Mouse (Mus musculus): ENCODE measurements around the gene Eif2b2. TPM values are rescaled to one million over a fixed set of nuclear protein-coding genes. Genes with fewer than 3 reads are reported as not detected.

The Eif2b2 gene
- polyA plus RNA-seq (2012; rRNA removed): 73.8 and 82.6 TPM in 2 replicates

GRCm38 (mm10) chr12:85219236-85219904, at the start of gene Eif2b2:
TSS of gene Eif2b2 (plus strand) at chr12:85219481.
- DNase-seq (ENCODE audit: low spot score): peak; percentile 89

GRCm38 (mm10) chr12:85169877-85170276, 49.4 kb upstream of the Eif2b2 start:
- DNase-seq (ENCODE audit: low spot score): no peak

- no peak for DNase-seq (ENCODE audit: low spot score)
Observed at GRCm38 (mm10) chr12:85170284-85170947, 48.9 kb upstream of the Eif2b2 start.

- no peak for DNase-seq (ENCODE audit: low spot score)
Observed at GRCm38 (mm10) chr12:85170948-85171307, 48.4 kb upstream of the Eif2b2 start.

GRCm38 (mm10) chr12:85174016-85174415, 45.3 kb upstream of the Eif2b2 start:
- DNase-seq (ENCODE audit: low spot score): no peak

- no peak for DNase-seq (ENCODE audit: low spot score)
Observed at GRCm38 (mm10) chr12:85175087-85175675, 44.1 kb upstream of the Eif2b2 start.

GRCm38 (mm10) chr12:85175926-85176845, 43.1 kb upstream of the Eif2b2 start:
- no peak for DNase-seq (ENCODE audit: low spot score)

GRCm38 (mm10) chr12:85176846-85177523, 42.3 kb upstream of the Eif2b2 start:
- DNase-seq (ENCODE audit: low spot score): no peak

- no peak for DNase-seq (ENCODE audit: low spot score)
Observed at GRCm38 (mm10) chr12:85177740-85178239, 41.5 kb upstream of the Eif2b2 start, which contains the start of gene Pgf. TSS of gene Pgf (minus strand) at chr12:85177790.

- no peak for DNase-seq (ENCODE audit: low spot score)
Observed at GRCm38 (mm10) chr12:85178294-85178693, 41.0 kb upstream of the Eif2b2 start.

GRCm38 (mm10) chr12:85181475-85182344, 37.6 kb upstream of the Eif2b2 start:
- DNase-seq (ENCODE audit: low spot score): no peak

- DNase-seq (ENCODE audit: low spot score): no peak
Observed at GRCm38 (mm10) chr12:85182345-85182643, 37.0 kb upstream of the Eif2b2 start.

- DNase-seq (ENCODE audit: low spot score): no peak
Observed at GRCm38 (mm10) chr12:85182898-85183297, 36.4 kb upstream of the Eif2b2 start.

- DNase-seq (ENCODE audit: low spot score): no peak
Observed at GRCm38 (mm10) chr12:85184118-85184517, 35.2 kb upstream of the Eif2b2 start.

GRCm38 (mm10) chr12:85185810-85186209, 33.5 kb upstream of the Eif2b2 start:
- DNase-seq (ENCODE audit: low spot score): no peak

GRCm38 (mm10) chr12:85186361-85186760, 32.9 kb upstream of the Eif2b2 start:
- DNase-seq (ENCODE audit: low spot score): no peak

- no peak for DNase-seq (ENCODE audit: low spot score)
Observed at GRCm38 (mm10) chr12:85190290-85190689, 29.0 kb upstream of the Eif2b2 start.

- no peak for DNase-seq (ENCODE audit: low spot score)
Observed at GRCm38 (mm10) chr12:85192461-85193108, 26.7 kb upstream of the Eif2b2 start.

- DNase-seq (ENCODE audit: low spot score): no peak
Observed at GRCm38 (mm10) chr12:85193146-85193545, 26.1 kb upstream of the Eif2b2 start.

Data from urinary bladder, adult 2 months (tissue).